Mouse (Mus musculus): ENCODE measurements around the gene Tanc1. TPM values are rescaled to one million over a fixed set of nuclear protein-coding genes. Genes with fewer than 3 reads are reported as not detected.

Gene Tanc1
- total and polyA plus RNA-seq, 3 experiments = 0.03 to 6.9 (median 0.49) TPM

DNA sequence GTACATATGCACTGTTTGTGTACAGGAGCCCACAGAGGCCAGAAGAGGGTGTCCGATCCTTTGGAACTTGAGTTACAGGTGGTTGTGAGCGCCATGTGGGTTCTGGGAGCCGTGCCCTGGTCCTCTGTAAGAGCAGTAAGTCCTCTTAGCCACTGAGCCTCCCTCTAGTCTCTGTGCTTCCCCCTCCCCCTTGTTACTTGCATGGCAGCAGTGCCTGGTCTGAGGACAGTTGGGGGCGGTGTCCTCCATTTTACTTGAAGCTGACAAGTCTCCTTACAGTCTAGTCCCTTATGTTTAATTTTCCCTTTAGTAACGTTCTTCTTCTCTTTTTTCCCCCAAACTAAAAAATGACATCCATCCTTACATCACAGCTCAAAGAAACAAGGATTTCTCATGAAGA is 8.8 kb downstream of the Tanc1 start:
- no peak for ATAC-seq (ENCODE audit: extremely low read depth, insufficient number of reproducible peaks, low FRiP score, poor library complexity, severe bottlenecking)

DNA sequence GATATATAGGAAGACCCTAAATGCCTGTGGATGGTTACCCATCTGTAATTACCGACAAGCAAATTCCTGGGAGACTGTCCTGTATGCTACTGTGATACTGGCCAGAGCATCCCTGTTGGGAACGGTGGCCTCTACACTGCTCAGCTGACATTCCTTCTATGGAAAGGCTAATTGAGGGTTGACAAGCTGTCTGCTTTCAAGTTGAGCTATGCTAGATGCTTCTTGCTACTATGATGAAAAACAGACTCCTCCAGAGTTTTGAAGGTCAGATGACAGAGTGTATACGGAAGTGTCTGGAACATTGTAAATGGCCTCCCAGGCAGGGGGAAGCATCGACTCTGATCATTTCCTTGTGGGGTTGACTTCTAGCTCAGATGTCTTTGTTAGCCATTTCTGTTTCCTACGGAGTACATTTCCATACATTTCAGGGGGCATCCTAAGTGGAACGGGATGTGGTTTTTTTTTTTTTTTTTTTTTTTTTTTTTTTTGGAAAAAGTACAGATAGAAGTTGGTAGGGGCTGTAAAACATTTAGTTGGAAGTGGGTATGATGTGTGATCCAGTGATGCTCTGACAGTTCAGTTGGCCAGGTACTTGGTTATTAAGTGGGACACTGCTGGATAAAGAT is 10.8 kb downstream of the Tanc1 start:
- Histone ChIP-seq H3K9me3 (replicated peaks) (no peaks in the 10 kb centered on the region), H3K27me3 (ENCODE audit: insufficient read depth, low read length) (no peaks in the 10 kb centered on the region), H3K4me1 (ENCODE audit: insufficient read depth, low read depth, low read length) (no peaks in the 10 kb centered on the region), H3K4me3 (ENCODE audit: low read depth, low read length) (no peak overlapping the region), H3K36me3 (replicated peaks) (no peaks in the 10 kb centered on the region)
- no peak for DNase-seq (ENCODE audit: low spot score)
- TF ChIP-seq GATA2 (IDR thresholded peaks at IDR 0.05; ENCODE audit: borderline replicate concordance, low read depth, low read length) = no peak
- no peak for TF ChIP-seq POLR2AphosphoS5 (IDR thresholded peaks at IDR 0.05; ENCODE audit: insufficient replicate concordance, low read depth, low read length)
- TF ChIP-seq TAL1 (conservative IDR thresholded peaks at IDR 0.05; ENCODE audit: low read depth, low read length) = no peak
- no peak for TF ChIP-seq GATA1 (IDR thresholded peaks at IDR 0.05; ENCODE audit: borderline replicate concordance, low read length)
- TF ChIP-seq CTCF (IDR thresholded peaks at IDR 0.05; ENCODE audit: low read depth, low read length) = no peak
- ATAC-seq (ENCODE audit: extremely low read depth, insufficient number of reproducible peaks, low FRiP score, poor library complexity, severe bottlenecking) = no peak

More for the DNA sequence above, 8.8 kb downstream of the Tanc1 start:
- no peak for DNase-seq (ENCODE audit: low spot score)
- Histone ChIP-seq H3K9me3 (replicated peaks) (no peaks in the 10 kb centered on the region), H3K4me3 (ENCODE audit: low read depth, low read length) (no peak overlapping the region), H3K4me1 (ENCODE audit: insufficient read depth, low read depth, low read length) (no peaks in the 10 kb centered on the region), H3K27me3 (ENCODE audit: insufficient read depth, low read length) (no peaks in the 10 kb centered on the region), H3K36me3 (replicated peaks) (no peaks in the 10 kb centered on the region)
- TF ChIP-seq GATA2 (IDR thresholded peaks at IDR 0.05; ENCODE audit: borderline replicate concordance, low read depth, low read length) (no peak), CTCF (IDR thresholded peaks at IDR 0.05; ENCODE audit: low read depth, low read length) (no peak), TAL1 (conservative IDR thresholded peaks at IDR 0.05; ENCODE audit: low read depth, low read length) (no peak), POLR2AphosphoS5 (IDR thresholded peaks at IDR 0.05; ENCODE audit: insufficient replicate concordance, low read depth, low read length) (no peak), GATA1 (IDR thresholded peaks at IDR 0.05; ENCODE audit: borderline replicate concordance, low read length) (no peak)

GRCm38 (mm10) chr2:59623858-59624257 is 12.0 kb downstream of the Tanc1 start:
- H3K4me1 ChIP-seq (ENCODE audit: insufficient read depth, low read depth, low read length) = no peaks in the 10 kb centered on the region
- no peaks in the 10 kb centered on the region for H3K9me3 ChIP-seq (replicated peaks)
- ATAC-seq (ENCODE audit: extremely low read depth, insufficient number of reproducible peaks, low FRiP score, poor library complexity, severe bottlenecking) (no peak), DNase-seq (ENCODE audit: low spot score) (no peak)
- TF ChIP-seq GATA2 (IDR thresholded peaks at IDR 0.05; ENCODE audit: borderline replicate concordance, low read depth, low read length) (no peak), GATA1 (IDR thresholded peaks at IDR 0.05; ENCODE audit: borderline replicate concordance, low read length) (no peak), CTCF (IDR thresholded peaks at IDR 0.05; ENCODE audit: low read depth, low read length) (no peak), TAL1 (conservative IDR thresholded peaks at IDR 0.05; ENCODE audit: low read depth, low read length) (no peak), POLR2AphosphoS5 (IDR thresholded peaks at IDR 0.05; ENCODE audit: insufficient replicate concordance, low read depth, low read length) (no peak)
- no peaks in the 10 kb centered on the region; the same call in 1 of the 2 replicates for H3K27me3 ChIP-seq (ENCODE audit: insufficient read depth, low read length)
- H3K4me3 ChIP-seq (ENCODE audit: low read depth, low read length) = no peak overlapping the region
- no peaks in the 10 kb centered on the region for H3K36me3 ChIP-seq (replicated peaks)

DNA sequence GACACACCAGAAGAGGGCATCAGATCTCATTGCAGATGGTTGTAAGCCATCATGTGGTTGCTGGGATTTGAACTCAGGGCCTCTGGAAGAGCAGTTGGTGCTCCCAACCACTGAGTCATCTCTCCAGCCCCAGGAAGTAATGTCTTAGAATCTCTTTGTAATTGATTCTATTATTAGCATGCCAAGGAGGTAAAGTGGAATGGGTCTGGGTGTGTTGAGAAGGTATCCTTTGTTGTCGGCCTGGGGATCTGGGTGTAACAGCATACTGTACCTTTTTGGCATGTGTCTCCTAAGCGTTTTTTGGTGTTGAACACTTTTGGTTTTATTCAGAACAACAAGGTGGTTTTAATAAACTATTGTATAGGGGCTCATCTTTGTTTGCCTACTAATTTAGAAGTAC is 13.6 kb downstream of the Tanc1 start:
- no peak for TF ChIP-seq GATA2 (IDR thresholded peaks at IDR 0.05; ENCODE audit: borderline replicate concordance, low read depth, low read length)
- TF ChIP-seq CTCF (IDR thresholded peaks at IDR 0.05; ENCODE audit: low read depth, low read length) = no peak
- TF ChIP-seq TAL1 (conservative IDR thresholded peaks at IDR 0.05; ENCODE audit: low read depth, low read length) = no peak
- TF ChIP-seq GATA1 (IDR thresholded peaks at IDR 0.05; ENCODE audit: borderline replicate concordance, low read length) = no peak
- no peak for TF ChIP-seq POLR2AphosphoS5 (IDR thresholded peaks at IDR 0.05; ENCODE audit: insufficient replicate concordance, low read depth, low read length)
- no peaks in the 10 kb centered on the region for H3K36me3 ChIP-seq (replicated peaks)
- H3K9me3 ChIP-seq (replicated peaks) = no peaks in the 10 kb centered on the region

GRCm38 (mm10) chr2:59625927-59626326 is 14.1 kb downstream of the Tanc1 start:
- ATAC-seq (ENCODE audit: extremely low read depth, insufficient number of reproducible peaks, low FRiP score, poor library complexity, severe bottlenecking) = no peak

More for the DNA sequence above, 13.6 kb downstream of the Tanc1 start:
- no peaks in the 10 kb centered on the region for H3K4me1 ChIP-seq (ENCODE audit: insufficient read depth, low read depth, low read length)
- no peaks in the 10 kb centered on the region; the same call in 1 of the 2 replicates for H3K27me3 ChIP-seq (ENCODE audit: insufficient read depth, low read length)
- no peak overlapping the region for H3K4me3 ChIP-seq (ENCODE audit: low read depth, low read length)
- DNase-seq (ENCODE audit: low spot score) (no peak), ATAC-seq (ENCODE audit: extremely low read depth, insufficient number of reproducible peaks, low FRiP score, poor library complexity, severe bottlenecking) (no peak)

GRCm38 (mm10) chr2:59626422-59626821 is 14.6 kb downstream of the Tanc1 start:
- DNase-seq (ENCODE audit: low spot score) (no peak), ATAC-seq (ENCODE audit: extremely low read depth, insufficient number of reproducible peaks, low FRiP score, poor library complexity, severe bottlenecking) (no peak)
- no peaks in the 10 kb centered on the region for H3K4me1 ChIP-seq (ENCODE audit: insufficient read depth, low read depth, low read length)
- no peaks in the 10 kb centered on the region for H3K36me3 ChIP-seq (replicated peaks)
- no peak overlapping the region for H3K4me3 ChIP-seq (ENCODE audit: low read depth, low read length)
- TF ChIP-seq POLR2AphosphoS5 (IDR thresholded peaks at IDR 0.05; ENCODE audit: insufficient replicate concordance, low read depth, low read length) = no peak
- no peaks in the 10 kb centered on the region for H3K9me3 ChIP-seq (replicated peaks)
- no peaks in the 10 kb centered on the region; the same call in 1 of the 2 replicates for H3K27me3 ChIP-seq (ENCODE audit: insufficient read depth, low read length)

More at GRCm38 (mm10) chr2:59625927-59626326, 14.1 kb downstream of the Tanc1 start:
- DNase-seq (ENCODE audit: low spot score) = no peak
- TF ChIP-seq GATA2 (IDR thresholded peaks at IDR 0.05; ENCODE audit: borderline replicate concordance, low read depth, low read length) = no peak
- no peak for TF ChIP-seq TAL1 (conservative IDR thresholded peaks at IDR 0.05; ENCODE audit: low read depth, low read length)
- H3K27me3 ChIP-seq (ENCODE audit: insufficient read depth, low read length) = no peaks in the 10 kb centered on the region; the same call in 1 of the 2 replicates
- no peaks in the 10 kb centered on the region for H3K9me3 ChIP-seq (replicated peaks)
- H3K4me3 ChIP-seq (ENCODE audit: low read depth, low read length) = no peak overlapping the region
- H3K4me1 ChIP-seq (ENCODE audit: insufficient read depth, low read depth, low read length) = no peaks in the 10 kb centered on the region
- no peaks in the 10 kb centered on the region for H3K36me3 ChIP-seq (replicated peaks)

All from G1E (cell line).